Mouse (Mus musculus) hindbrain, embryonic 15.5 days (tissue): ENCODE results near the gene BC055324. TPM values are rescaled to one million over a fixed set of nuclear protein-coding genes. Genes with fewer than 3 reads are reported as not detected.

Experiments
- ATAC-seq: fragments of 200-750 bp; cut with Nextera tagmentation; 2 replicates; pipeline ENCODE4 v1.8.0; 2017; ENCODE audit warnings: low read depth, moderate number of reproducible peaks, moderate TSS enrichment; ENCODE audit not compliant: low FRiP score
- H3K27ac ChIP-seq: fragments of 300-500 bp; sonication (generic); replicated peaks from 2 replicates; pipeline ENCODE4 v1.5.1; 2015; ENCODE audit warnings: mild to moderate bottlenecking, inconsistent platforms
- H3K27me3 ChIP-seq: fragments of 300-500 bp; sonication (generic); 2 replicates; pipeline ENCODE4 v1.6.1; 2015; ENCODE audit warnings: control low read depth, inconsistent platforms
- H3K36me3 ChIP-seq: fragments of 300-500 bp; sonication (generic); 2 replicates; pipeline ENCODE4 v1.6.1; 2015; ENCODE audit warnings: control low read depth, inconsistent platforms
- H3K4me1 ChIP-seq: fragments of 300-500 bp; sonication (generic); replicated peaks from 2 replicates; pipeline ENCODE4 v1.6.1; 2015; ENCODE audit warnings: control low read depth, inconsistent platforms
- H3K4me2 ChIP-seq: fragments of 300-500 bp; sonication (generic); 2 replicates; pipeline ENCODE4 v1.6.1; 2015; ENCODE audit warnings: moderate library complexity, mild to moderate bottlenecking, inconsistent platforms
- H3K4me3 ChIP-seq: fragments of 300-500 bp; sonication (generic); 2 replicates; pipeline ENCODE4 v1.5.1; 2015; ENCODE audit warnings: mild to moderate bottlenecking, inconsistent platforms
- H3K9ac ChIP-seq: fragments of 300-500 bp; sonication (generic); 2 replicates; pipeline ENCODE4 v1.6.1; 2015; ENCODE audit warnings: inconsistent platforms
- H3K9me3 ChIP-seq: fragments of 300-500 bp; sonication (generic); 2 replicates; pipeline ENCODE4 v1.6.1; 2016; ENCODE audit warnings: control low read depth, inconsistent platforms
- WGBS: fragments of 180-500 bp; shearing (Covaris S2); methylation state at CpG from one replicate; pipeline ENCODE4 v1.1.7; 2015; 5-methylcytosine and 5-hydroxymethylcytosine counted together
- polyA plus RNA-seq: library from polyadenylated mRNA; unstranded; fragments of >200 nt; fragmentation: Nextera tagmentation; extraction: Ambion mirVana; gene quantifications from 2 replicates; pipeline ENCODE4 v1.2.1, GENCODE M21; 2015

BC055324 gene
- polyA plus RNA-seq, 1 experiment from 2014 or later: 5.4 TPM

DNA sequence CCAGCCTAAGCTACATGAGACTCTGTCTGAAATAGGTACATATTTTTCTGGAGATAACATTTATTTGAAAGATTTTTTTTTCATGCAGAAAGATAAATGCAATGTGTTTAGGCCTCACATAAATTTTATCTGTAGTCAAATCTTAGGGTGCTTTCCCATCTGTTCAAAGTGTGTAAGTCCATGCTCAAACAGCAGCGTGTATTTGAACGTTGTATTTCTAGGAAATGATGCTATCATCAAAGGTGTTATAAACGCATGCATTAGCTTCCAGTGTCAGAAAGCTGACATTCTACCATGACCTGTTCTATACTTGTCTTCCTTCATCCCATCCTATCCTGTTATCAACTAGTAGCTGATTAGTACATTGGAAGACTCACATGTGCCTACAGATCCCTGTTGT, 91.2 kb downstream of the BC055324 start:
- Histone ChIP-seq H3K4me3 (no peak overlapping the region), H3K36me3 (no peaks in the 10 kb centered on the region; the same call in none of the 2 replicates), H3K9me3 (no peaks in the 10 kb centered on the region), H3K4me1 (no peaks in the 10 kb centered on the region), H3K9ac (no peak overlapping the region), H3K4me2 (no peak overlapping the region), H3K27me3 (no peaks in the 10 kb centered on the region), H3K27ac (no peak overlapping the region)
- WGBS: 94% methylated on average over 3 of the region's 3 CpGs
- ATAC-seq: no peak

DNA sequence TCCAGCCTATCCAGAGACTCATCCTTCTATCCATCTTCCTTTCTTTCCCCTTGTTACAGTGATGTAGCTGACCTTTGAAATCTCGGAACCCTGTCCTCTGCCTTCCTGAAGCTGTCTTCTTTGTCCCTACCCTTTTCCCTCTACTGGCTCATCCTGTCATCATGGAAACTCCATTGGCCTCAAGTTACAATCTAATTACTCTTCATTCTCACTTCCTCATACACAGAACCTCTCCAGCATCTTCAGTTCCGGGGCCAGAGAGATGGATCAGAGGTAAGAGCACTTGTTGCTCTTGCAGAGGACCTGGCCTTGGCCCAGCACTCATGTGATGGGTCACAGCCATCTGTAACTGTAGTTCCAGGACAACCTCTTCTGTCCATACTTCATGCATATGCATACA, 94.4 kb downstream of the BC055324 start:
- Histone ChIP-seq H3K9ac (no peak overlapping the region), H3K9me3 (no peaks in the 10 kb centered on the region), H3K36me3 (no peaks in the 10 kb centered on the region; the same call in none of the 2 replicates), H3K27ac (no peak overlapping the region), H3K4me3 (no peak overlapping the region), H3K4me2 (no peak overlapping the region), H3K4me1 (no peaks in the 10 kb centered on the region), H3K27me3 (no peaks in the 10 kb centered on the region)
- WGBS: 90% methylated on average over 2 of the region's 2 CpGs
- ATAC-seq: no peak

DNA sequence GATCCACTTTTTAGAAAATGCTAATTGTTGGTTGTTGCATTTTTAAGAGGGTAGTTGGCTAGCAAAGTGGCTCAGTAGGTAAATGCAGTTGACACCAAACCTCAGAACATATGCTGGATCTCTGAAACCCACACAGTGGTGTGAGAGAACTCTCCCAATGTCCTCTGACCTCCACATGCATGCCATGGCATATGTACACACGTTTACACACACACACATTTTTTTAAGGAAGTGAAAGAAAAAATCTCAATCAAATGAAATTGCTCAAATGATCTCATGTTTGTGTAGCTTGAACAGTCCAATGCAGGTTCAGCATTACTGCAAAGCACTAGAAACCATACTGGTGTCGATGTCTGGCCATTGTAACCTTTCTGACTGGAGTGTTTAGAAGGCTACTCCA, 95.0 kb downstream of the BC055324 start:
- ATAC-seq: no peak
- no peaks in the 10 kb centered on the region for H3K9me3 ChIP-seq
- WGBS: 95% methylated on average over 2 of the region's 2 CpGs

DNA sequence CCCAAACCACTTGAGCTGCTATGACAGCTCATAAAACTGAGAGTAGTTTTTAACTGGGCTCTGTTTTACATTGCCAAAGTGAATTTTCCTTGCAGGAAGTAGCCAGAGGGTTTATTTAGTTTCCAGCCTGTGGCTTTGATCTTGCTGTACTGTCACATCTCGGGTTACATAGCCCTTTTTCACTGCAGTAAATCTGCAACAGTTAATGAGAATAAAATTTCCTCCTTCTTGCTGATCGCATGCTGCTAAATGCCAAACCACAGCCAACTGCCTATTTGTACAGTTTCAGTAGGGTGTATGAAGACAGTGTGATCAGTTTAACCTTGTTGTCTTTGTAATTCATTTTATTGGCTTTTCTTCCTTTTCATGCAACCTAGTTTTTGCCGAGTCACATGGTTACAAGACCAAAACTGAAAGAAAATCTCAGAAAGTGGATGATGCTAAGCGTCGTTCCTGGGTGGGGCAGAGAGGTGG, 96.3 kb downstream of the BC055324 start:
- H3K4me1 ChIP-seq: no peaks in the 10 kb centered on the region
- H3K9ac ChIP-seq: no peak overlapping the region
- no peaks in the 10 kb centered on the region for H3K27me3 ChIP-seq
- no peaks in the 10 kb centered on the region; the same call in none of the 2 replicates for H3K36me3 ChIP-seq
- no peak overlapping the region for H3K4me2 ChIP-seq
- no peak for ATAC-seq
- H3K4me3 ChIP-seq: no peak overlapping the region
- H3K27ac ChIP-seq: no peak overlapping the region
- 77% methylated on average over 5 of the region's 5 CpGs for WGBS
- H3K9me3 ChIP-seq: no peaks in the 10 kb centered on the region

More for the DNA sequence above, 95.0 kb downstream of the BC055324 start:
- no peaks in the 10 kb centered on the region; the same call in none of the 2 replicates for H3K36me3 ChIP-seq
- H3K27me3 ChIP-seq: no peaks in the 10 kb centered on the region
- no peaks in the 10 kb centered on the region for H3K4me1 ChIP-seq
- H3K4me3 ChIP-seq: no peak overlapping the region
- H3K27ac ChIP-seq: no peak overlapping the region
- no peak overlapping the region for H3K9ac ChIP-seq
- H3K4me2 ChIP-seq: no peak overlapping the region

Other genes starting within 250 kb of the BC055324 start
- 122 and 127 TPM in 2 replicates for gene Kifap3, start 215.2 kb downstream of the BC055324 start, polyA plus RNA-seq
- gene Scyl3, start 65.7 kb downstream of the BC055324 start, polyA plus RNA-seq: 14.5 and 16.9 TPM in 2 replicates
- 6.6 and 6.9 TPM in 2 replicates for gene Mettl18, start 93 bp upstream of the BC055324 start, polyA plus RNA-seq
- gene Sele, start 53.4 kb upstream of the BC055324 start, polyA plus RNA-seq: not detected in 2 replicates
- gene Sell, start 67.2 kb upstream of the BC055324 start, polyA plus RNA-seq: 0.22 and 0.34 TPM in 2 replicates
- not detected in 2 replicates for gene Selp, start 120.5 kb upstream of the BC055324 start, polyA plus RNA-seq
- gene F5, start 157.0 kb upstream of the BC055324 start, polyA plus RNA-seq: 0.10 and 0.19 TPM in 2 replicates